Mouse (Mus musculus): ENCODE data around the gene Efcab2. TPM values are rescaled to one million over a fixed set of nuclear protein-coding genes. Genes with fewer than 3 reads are reported as not detected.
A peak's percentile ranks its signal among the peaks of the same experiment; 100 is the strongest.

Gene Efcab2
- total RNA-seq, 4 experiments from 2014 or later, result 11.3 to 12.4 (median 11.5) TPM

- no peak for DNase-seq (ENCODE audit: low spot score in 2 of 2)
Measured at GRCm38 (mm10) chr1:178483854-178484253, 78.0 kb downstream of the Efcab2 start.

DNA sequence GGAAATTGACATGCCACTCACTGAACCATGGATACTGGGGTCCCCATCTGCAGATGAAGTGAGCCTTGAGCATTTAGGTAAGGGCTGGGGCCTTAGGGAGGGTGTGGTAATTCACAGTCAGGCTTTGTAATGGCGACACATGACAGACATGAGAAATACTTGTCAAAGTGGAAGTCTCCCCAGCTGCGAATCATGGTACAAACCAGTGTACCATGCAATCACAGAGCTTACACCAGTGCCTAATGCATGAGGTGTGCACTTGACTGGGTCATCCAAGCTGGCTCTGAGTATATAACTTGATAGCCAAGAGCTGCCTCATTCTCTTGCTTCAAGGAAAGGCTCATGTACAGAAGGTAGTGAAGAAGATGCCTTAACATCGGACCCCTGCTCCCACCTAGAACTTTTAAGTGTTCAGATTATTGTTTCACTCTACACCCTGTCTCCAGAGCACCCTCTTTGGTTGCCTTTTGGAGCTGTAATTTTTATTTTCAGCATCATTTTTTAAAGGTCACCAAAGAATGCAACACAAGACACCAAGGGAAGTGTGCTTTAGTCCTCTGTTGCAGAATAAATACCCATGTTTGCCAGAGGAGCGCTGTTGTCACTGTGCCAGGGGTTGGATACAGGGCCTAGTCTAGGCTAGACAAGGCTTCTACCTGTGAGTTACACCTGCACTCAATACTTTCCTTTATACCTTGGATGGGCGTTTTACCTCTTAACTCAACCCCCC, 79.4 kb downstream of the Efcab2 start:
- no peak for DNase-seq (ENCODE audit: low spot score in 2 of 2)

DNA sequence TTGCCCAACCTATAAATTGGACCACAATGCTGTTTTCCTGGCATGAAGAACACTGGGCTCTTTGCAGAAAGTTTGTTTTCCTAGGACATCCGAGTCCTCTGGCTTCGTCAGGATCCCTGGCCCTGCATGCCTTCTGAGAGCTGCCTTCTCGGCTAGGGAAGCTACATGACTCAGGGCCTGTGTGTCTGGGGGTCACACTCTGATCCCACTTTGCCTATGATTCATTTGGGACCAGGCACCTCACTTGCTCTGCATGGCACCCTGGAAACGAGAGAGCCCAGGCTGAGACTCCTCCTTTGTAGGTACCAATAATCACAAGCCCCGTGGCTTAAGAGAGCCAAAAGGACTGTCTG, 80.0 kb downstream of the Efcab2 start:
- no peak for DNase-seq (ENCODE audit: low spot score in 2 of 2)

DNA sequence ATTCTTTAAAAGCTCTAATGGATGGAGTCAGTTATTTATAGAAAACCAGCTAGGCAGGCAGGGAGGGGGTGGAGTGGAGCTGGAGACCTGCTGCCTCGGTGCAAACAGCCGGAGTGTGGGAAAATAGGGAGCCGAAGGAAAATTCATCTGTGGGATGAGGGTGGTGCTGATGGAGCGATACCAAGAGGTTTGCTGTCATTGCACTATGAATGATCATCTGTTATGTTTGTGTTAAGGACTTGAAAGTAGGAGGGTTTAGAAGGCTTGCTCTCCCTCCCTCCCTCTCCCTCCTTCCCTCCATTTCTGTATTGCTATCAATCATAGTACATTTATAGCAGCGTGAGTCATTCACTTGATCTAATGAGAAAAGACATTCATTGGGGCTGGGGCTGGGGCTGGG, 80.9 kb downstream of the Efcab2 start:
- peak; percentile 51 to 70 for DNase-seq (ENCODE audit: low spot score in 2 of 2)

DNA sequence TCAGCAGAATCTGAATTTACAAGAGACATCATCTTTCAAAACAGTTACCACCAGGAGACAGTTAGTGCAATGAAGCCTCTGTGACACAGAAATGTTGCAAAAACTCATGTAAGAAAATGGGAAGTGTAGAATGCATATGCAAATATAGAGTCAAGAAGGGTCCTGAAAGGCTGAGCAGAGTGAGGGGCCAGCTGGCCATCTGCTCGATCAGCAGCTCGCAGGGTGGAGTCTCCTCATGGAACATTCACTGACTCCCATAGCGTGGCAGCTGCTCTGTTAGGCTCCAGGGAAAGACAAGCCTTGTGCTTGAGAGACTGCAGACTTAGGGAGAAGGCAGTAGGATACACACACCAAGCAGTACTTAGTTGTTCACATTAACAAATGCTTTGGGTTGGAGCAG, 83.2 kb downstream of the Efcab2 start:
- DNase-seq (ENCODE audit: low spot score in 2 of 2), result no peak

GRCm38 (mm10) chr1:178491733-178492132, 85.8 kb downstream of the Efcab2 start:
- no peak for DNase-seq (ENCODE audit: low spot score in 2 of 2)

GRCm38 (mm10) chr1:178492493-178492892, 86.6 kb downstream of the Efcab2 start:
- DNase-seq (ENCODE audit: low spot score in 2 of 2), result no peak

GRCm38 (mm10) chr1:178496186-178496585, 90.3 kb downstream of the Efcab2 start:
- DNase-seq (ENCODE audit: low spot score in 2 of 2), result no peak

DNA sequence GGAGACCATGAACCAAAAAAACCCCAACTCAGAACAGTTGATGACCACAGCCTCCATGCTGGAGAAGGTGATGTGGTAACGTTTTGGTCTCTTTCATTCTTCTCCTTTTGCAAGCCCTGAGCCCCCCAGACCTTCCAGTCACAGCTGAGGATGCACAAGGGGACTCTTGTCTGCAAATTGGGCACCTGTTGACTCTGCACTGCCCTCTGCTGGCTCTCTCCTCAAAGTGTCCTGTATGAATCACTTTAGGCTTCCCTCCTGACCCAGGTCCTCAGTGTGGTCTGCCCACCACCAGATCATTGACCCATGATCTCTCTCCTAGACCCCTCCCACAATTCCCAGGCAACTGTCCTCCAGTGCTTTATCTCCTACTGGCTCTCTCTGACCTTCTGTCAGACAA, 91.0 kb downstream of the Efcab2 start:
- peak in 1 of 2 experiments; percentile 25 for DNase-seq (ENCODE audit: low spot score in 2 of 2)

DNA sequence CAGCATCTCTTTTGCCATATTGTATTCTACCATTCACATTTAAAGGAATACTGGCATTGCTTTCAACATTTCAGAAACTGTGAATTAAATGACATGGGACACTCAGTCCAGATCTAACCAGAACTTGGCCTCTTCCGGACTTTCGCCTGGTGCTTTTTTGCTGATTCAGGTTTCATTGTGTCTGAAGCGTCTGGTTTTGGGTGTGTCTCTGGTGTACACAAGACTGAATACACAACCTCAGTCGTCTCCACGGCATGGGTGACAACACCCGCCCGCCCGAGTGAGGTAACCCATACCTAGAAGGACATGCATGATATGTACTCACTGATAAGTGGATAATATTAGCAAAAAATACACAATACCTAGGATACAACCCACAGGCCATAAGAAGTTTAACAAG, 101.1 kb downstream of the Efcab2 start:
- DNase-seq (ENCODE audit: low spot score in 2 of 2), result no peak

- DNase-seq (ENCODE audit: low spot score in 2 of 2), result no peak
Measured at GRCm38 (mm10) chr1:178512323-178513031, 106.6 kb downstream of the Efcab2 start.

- DNase-seq (ENCODE audit: low spot score in 2 of 2), result no peak
Measured at GRCm38 (mm10) chr1:178513954-178514353, 108.1 kb downstream of the Efcab2 start.

- no peak for DNase-seq (ENCODE audit: low spot score in 2 of 2)
Measured at GRCm38 (mm10) chr1:178515839-178516238, 110.0 kb downstream of the Efcab2 start.

- no peak for DNase-seq (ENCODE audit: low spot score in 2 of 2)
Measured at GRCm38 (mm10) chr1:178522389-178522788, 116.5 kb downstream of the Efcab2 start.

- no peak for DNase-seq (ENCODE audit: low spot score in 2 of 2)
Measured at GRCm38 (mm10) chr1:178523152-178523551, 117.3 kb downstream of the Efcab2 start.

GRCm38 (mm10) chr1:178527185-178527546, 121.3 kb downstream of the Efcab2 start:
- peak; percentile 52 to 69 for DNase-seq (ENCODE audit: low spot score in 2 of 2)

GRCm38 (mm10) chr1:178527547-178528361, 121.9 kb downstream of the Efcab2 start:
- DNase-seq (ENCODE audit: low spot score in 2 of 2), result peak; percentile 14 to 42

- DNase-seq (ENCODE audit: low spot score in 2 of 2), result peak; percentile 14 to 50
Measured at GRCm38 (mm10) chr1:178528431-178529351, 122.8 kb downstream of the Efcab2 start, which contains the start of gene Kif26b. Gene Kif26b (plus strand): TSS chr1:178529125.

DNA sequence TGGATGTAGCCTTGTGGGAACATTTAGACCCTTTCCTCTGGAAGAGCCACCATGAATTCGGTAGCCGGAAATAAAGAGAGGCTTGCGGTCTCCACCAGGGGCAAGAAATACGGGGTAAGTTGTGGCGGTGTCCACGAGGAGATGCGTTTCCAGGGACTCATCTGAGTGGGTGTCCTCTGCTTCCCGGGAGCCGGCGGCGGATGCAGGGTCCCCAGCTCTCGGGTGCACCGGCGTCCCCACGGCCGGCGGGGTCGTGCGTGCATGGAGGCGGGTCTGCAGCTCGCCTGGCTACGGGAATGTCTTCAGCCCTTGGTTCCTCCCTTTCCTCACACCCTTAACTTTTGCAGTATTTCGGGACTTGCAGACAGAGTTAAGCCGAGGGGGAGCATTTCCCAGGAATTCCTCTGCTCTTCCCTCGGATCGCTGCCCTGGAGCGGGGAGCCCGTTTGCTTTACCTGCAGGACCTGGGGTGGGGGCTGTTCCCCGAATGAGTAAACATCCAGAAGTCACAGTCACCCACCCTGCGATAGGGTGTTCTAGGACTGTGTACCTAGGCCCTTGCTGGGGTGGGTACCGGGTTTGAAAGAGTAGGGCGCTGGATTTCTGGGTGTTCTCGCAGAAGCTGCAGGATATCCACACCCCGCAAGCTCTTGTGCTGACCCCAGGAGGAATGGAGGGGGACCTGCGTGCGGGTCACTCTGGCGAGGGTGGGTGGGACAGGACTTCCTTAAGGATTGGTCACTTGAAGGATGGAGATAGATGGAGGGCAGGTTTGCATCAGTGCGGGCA, 123.8 kb downstream of the Efcab2 start:
- peak in 1 of 2 experiments; percentile 10 for DNase-seq (ENCODE audit: low spot score in 2 of 2)
